Mouse (Mus musculus): ENCODE measurements around the gene Inava.

Gene Inava

DNA sequence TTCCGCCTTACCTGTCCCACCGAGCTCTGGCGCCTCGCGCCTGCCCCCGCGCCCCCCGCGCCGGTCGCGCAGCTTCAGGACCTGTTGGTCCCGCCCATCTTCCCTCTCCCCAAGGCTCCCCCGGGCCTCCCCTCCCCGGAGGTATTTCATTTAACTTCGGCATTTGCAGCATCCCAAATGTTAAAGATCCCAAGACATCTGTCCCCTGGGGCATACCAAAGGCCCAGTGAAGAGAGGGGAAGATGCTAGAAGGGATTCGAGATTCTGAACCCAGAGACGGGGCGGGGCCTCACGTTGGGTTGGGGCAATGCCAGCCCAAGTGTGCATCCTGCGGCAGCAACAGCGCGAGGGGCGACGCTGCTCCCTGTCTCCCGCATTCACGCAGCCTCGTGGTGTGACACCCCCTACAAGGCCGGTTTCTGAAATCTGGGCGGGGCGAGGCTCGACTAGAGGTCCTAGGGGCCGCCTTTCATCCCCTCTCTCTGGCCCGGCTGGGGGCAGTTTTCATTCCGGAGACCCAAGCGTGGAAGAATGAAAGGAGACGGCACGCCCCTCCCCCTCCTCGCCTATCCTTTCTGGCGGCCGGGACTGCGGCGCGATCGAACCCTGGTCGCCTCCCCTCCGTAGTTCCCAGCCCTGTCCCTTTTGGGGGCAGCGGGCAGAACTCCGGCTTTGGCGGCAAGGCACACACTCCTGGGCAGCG, at the start of gene Inava:
TSS of gene Inava (minus strand) at position 373 of the 703 bp plus-strand sequence.
- DNase-seq (ENCODE audit: low read depth, low spot score) = peak; percentile 91

DNA sequence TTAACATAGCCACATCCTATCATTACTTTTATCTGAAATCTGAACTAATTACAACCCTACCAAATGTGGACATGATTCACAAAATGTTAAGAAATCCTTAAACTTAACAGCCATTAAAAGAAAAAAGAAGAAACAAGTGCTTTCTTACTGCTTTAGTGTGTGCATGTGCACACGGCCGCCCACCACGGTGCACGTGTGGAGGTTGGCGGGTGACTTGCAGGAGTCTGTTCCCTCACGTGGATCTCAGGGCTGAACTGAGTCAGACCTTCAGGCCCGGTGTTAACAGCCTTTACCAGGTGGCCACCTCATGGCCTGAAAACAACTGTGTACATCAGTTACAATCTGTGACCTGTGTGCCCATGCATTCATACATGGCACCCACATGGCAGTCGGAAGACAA, 43.3 kb upstream of the Inava start:
- no peak for DNase-seq (ENCODE audit: low read depth, low spot score)

DNA sequence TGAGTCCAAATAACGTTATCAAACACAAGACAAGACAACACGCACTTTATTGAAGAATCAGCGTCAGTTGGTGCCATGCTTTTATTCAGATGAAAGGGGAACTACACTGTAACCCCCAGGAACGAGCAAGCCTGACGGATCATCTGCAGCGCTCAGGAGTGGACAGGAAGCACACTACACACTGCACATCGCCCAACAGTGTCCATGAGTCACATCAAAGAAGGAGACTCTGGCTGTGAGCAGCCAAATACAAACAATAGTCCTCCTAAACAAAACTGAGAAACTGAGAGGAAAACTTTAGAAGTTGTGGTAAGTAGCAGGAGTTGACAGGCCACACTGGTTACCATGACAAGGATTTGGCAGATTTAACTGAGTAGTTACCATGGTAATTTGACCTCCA, 34.2 kb upstream of the Inava start:
- no peak for DNase-seq (ENCODE audit: low read depth, low spot score)

DNA sequence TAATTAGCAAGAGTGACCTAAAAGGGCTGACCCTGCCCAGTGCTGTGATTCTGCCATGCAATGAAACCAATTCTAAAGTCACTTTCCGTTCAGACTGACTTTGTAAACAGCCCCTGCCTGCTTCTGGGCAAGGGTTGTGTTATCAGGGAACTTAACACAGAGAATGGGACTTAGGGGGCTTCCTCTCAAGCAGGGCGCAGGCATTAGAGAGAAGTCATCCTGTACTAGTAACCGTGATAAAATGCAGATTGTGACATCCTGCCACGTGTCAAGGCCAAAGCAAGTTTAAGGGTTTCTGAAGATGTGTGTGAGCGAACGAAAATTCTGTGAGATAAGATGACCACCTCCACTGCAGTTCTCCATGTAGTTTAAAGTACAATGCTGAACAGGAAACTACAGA, 32.1 kb upstream of the Inava start:
- DNase-seq (ENCODE audit: low read depth, low spot score) = no peak

DNA sequence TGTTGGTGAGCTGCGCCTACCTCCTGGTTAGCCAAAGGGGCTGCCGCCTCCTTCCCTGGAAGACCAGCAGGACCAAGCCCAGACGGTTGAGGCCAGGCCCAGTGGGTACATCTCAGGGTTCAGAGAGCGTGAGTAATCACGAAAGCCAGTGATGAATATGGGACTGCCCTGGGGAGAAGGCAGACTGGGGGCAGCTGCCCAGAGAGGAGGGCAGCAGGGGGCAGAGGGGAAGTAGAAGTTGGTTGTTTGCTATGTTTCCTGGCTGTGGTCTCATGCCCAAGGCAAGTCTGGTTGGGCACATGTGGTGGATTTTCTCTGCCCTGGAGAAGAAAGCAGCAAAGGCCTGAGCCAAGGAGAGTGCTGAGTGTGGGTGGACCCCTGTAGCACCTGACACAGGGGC, 29.3 kb upstream of the Inava start:
- no peak for DNase-seq (ENCODE audit: low read depth, low spot score)

DNA sequence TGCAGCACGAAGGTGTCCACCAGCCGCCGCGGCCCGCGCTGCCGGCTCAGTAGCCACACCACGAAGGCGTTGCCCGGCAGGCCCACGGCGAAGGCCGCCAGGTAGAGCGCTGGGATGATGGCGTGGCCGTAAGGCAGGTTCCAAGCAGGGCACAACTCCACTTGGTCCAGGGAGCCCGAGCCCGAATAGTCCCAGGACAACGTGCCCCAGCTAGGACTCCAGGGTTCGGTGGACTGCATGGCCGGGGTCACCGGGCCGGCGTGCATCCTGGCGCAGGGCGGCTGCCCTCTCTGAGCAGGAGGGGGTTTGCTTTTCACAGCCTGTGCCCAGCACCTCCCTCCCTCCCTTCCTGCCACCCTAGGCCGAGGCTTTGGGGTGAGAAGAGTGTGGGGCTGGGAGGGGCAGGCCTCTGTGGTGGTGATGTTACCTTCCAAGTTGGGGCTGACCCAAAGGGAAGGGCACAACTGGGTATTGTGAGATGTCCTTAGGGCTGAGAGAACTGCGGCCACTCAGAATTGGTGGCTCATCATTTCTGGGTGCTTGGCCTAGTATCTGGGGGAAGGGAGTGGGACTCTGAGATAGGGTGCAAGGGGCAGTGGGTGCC, 26.7 kb upstream of the Inava start, which contains the start of gene Gpr25:
TSS of gene Gpr25 (minus strand) at position 239 of the 604 bp plus-strand sequence.
- DNase-seq (ENCODE audit: low read depth, low spot score) = no peak

DNA sequence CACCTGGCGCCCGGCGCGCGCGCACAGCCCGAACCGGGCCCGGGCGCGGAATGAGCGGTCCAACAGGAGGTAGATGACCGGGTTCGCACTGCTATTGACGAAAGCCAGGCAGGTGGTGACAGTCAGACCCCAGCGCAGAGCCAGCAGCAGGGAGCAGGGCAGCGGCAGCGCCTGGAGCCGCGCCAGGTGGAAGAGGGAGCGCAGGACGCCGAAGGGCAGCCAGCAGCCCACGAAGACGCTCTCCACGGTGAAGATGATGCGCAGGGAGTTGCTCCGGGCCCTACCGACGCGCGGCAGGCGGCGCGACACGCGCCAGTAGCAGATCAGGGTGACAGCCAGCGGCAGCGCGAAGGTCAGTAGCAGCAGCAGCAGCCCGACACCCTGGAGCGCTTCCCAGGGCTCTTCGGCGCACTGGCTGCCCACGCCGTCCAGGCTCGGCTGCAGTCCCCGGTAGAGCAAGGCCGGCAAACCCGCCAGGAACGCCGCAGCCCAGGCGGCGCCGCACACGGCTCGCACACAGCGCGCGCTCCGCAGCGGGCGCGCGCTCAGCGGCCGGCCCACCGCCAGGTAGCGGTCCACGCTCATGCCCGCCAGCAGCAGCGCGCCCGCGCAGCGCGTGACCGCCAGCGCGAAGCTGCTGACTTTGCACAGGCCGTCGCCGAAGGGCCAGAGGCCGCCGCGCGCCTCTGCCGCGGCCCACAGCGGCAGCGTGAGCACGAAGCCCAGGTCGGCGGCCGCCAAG, 26.0 kb upstream of the Inava start:
- DNase-seq (ENCODE audit: low read depth, low spot score) = peak; percentile 71

DNA sequence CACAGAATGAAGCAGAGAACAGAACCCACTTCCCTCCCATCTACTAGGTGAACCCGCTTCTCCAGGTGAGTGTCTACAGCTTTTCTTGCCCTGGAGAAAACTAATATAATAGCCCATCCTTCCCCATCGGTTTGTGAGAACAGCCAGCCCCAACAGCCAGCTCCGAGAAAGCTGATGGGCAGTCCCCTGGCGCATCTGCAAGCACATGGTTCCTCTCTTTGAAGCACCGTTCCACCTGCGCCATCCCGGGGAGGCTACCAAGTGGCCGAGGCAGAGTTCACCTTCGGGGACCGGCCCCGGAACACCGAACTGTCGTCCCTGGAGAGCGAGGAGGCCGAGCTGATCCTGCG, 25.5 kb upstream of the Inava start:
- DNase-seq (ENCODE audit: low read depth, low spot score) = no peak

DNA sequence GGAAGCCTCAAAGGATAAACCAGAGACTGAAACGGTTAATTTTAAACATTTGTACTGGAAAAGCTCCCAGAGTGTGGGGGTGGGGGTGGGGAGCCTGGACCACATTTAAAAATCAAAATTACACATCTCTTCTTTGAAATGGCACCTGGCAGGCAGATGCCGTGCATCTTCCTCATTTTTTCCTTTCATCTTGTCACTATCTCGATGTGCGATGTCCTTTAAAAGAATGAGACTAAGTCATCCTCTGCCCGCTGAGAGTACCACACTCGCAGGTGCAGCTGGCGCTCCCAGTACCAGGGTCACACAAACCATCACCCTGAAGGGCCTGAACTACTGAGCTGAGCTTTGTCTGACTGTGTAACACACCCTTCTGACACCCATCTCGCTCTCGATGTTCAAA, 24.4 kb upstream of the Inava start:
- DNase-seq (ENCODE audit: low read depth, low spot score) = no peak

DNA sequence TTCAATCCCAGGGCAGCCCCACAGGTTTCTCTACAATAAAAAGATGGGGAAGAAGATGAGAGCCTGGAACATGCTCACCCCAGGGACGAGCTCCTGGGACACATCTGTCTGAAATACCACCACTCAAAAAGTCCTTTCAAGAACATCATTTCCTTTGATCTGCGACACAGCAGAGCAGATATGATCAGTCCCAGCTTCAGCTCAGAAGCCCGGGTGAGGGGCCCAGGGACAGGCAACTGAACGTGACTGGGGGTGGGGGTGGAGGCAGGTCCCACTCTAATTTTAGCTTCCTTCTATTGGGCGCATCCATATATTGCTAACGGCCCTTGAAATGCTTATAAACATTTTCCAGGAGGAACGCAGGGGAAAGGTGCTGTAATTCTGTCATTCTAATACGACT, 21.6 kb upstream of the Inava start:
- DNase-seq (ENCODE audit: low read depth, low spot score) = no peak

DNA sequence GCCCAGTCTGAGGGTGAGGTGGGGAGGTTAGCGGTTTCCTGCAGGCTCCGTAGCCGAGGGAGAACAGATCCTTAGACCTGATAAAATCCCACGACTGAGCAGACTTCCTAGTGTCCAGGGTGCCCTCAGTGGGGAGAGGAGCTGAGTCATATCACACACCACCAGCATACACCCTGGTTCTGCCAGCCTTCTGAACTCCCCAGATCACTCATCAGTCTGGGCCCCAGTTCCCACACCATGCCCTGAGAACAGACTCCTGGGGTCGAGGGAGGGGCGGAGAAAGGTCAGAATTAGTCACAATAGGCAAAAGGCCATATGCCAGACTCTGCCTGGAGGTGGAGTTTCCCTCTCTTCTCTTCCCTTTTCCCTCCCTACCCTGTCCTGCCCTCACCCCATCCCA, 21.1 kb upstream of the Inava start:
- no peak for DNase-seq (ENCODE audit: low read depth, low spot score)

DNA sequence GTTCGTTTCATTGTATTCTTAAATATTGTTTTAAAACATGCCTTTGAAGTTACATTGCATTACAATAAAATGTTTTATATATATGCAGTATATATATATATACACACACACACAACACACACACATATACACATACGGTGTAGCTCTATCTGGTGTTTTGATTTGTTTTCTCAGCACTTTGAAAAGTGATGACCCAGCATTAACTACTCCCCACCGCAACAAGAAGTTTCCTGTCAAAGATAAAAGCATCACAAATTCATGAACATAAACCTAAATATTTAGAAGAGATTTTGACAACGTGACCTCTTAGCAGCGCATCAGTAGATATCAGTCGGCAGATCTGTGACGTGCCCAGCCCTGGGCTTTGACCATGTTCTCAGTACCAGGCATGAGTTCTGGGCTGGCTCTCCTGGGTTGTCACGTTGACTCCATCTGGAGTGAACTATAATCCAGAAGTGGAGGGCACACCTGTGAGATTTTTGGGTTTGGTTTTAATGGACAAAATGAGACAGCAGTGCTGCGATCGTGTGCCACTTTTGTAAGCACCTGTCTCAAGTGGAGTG, 20.5 kb upstream of the Inava start:
- DNase-seq (ENCODE audit: low read depth, low spot score) = no peak

DNA sequence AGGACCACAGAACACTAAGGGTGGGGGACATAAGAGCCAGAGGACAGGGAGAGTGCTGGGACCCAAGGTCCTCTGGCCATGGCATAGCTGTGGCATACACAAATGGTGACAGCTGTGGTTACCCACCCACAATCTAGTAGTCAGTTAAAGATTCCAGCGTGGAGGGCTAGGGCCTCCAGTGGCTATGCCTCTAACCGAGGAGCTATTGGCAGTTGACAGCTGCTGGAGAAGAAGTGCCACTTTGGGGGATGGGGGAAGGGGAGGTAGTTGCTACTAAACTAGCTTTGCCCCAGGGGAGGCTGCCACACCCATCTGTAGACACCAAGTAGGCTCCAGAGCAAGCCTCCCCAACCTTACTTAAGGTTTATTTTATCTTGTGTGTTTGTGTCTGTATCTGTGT, 19.4 kb upstream of the Inava start:
- no peak for DNase-seq (ENCODE audit: low read depth, low spot score)

DNA sequence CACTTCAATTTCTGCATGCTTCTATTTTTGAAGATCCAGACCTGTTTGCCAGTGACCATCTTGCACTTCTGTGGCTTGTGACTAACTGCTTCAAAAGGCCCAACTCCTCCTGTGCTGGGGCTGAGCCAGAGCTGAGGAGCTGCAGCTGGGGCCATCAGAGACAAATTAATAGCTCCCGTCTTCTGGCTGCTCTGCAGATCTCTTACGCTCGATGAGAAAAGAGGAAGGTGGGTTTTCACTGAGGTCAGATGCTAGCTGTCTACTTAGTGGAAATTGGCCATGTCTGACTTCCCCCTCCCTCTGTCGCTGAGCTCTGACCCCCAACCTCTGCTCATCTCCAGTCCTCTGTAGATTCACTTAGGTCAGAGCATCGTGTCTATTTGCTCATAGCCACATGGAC, 15.6 kb upstream of the Inava start:
- DNase-seq (ENCODE audit: low read depth, low spot score) = no peak

DNA sequence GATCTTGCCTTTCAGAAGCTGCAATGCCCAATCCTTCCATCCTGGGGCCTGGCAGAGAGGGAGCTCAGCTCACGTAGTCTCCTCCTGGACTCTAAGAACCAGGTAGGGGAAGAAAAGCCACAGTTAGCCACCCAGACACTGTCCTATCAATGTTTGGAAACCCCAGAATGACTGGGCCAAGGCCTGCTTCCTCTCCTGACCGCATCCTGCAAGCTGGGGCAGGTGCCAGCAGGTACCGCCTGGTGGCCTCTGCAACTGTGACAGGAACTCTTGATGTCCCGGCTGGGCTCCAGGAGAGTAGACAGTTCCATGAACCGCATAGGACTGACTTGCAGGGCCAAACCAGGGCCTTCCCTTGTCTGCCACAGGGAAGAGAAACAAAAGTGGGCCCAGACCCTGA, 13.3 kb upstream of the Inava start:
- no peak for DNase-seq (ENCODE audit: low read depth, low spot score)

DNA sequence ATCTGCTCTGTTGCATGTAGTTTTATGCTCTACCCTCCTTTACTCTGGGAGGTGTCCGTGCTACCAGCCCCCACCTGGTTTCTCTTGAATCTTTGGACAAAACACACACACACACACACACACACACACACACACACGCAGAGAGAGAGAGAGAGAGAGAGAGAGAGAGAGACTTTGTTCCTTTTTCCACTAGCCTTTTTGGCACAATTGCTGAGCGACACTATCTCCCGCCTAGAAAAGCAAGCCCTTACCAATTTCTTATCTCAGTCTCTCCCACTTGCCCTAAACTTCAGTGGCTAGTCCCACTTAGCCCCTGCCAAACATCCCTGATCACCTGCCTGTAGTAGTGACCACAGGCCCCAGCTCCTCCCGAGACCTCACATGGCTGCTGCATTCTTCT, 10.4 kb upstream of the Inava start:
- no peak for DNase-seq (ENCODE audit: low read depth, low spot score)

DNA sequence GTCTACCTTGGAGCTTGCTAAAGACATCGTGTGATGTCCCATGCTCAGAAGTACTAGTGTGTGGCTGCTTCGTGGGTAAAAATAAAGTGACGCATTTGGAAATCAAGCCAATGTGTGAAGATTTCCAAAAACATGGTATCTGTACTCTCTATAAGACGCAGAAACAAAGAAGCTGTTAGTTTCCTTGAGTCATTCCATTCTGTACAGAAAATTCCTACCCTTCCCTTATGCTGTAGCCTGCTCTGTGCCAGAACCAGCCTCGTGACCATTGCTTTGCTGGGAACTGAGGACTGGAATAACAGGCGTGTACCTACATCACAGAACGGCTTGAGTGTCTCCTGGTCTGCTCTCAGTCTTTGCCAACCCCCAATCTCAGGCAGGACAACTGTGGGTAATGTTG, 7.7 kb upstream of the Inava start:
- DNase-seq (ENCODE audit: low read depth, low spot score) = no peak

DNA sequence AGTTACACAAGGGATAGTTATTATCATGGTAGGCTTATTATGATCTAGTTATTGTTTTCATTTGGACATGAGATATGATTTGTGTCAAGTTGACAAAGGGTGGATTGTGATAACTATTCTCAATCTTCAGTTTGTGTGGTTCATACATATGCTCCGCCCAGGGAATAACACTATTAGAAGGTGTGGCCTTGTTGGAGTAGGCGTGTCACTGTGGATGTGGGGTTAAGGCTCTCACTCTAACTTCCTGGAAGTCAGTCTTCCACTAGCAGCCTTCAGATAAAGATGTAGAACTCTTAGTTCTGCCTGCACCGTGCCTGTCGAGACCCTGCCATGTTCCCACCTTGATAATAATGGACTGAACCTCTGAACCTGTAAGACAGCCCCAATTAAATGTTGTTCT, 4.4 kb upstream of the Inava start:
- no peak for DNase-seq (ENCODE audit: low read depth, low spot score)

DNA sequence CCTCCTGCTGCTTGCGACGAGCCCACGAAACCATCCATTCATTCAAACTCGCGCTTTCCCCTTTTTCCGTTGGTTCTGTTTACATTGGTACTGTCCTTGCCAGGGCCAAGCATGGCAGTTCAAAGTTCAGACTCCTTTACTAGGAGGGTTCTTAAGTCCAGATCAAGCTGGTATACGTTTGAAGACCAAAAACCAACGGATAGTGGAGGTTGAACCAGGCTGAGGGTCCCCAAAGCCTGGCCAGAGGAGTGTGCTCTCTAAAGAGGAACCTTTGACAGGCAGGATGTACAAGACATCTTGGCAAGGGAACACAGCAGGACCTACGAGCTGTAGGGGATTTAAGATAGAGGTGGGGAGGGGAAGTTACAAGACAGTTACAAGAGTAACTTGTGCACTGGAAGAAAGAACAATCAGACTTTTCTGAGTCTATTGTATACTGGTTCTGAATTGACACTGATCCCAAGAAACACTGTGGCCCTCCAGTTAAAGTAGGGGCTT, 580 bp upstream of the Inava start:
- DNase-seq (ENCODE audit: low read depth, low spot score) = no peak

DNA sequence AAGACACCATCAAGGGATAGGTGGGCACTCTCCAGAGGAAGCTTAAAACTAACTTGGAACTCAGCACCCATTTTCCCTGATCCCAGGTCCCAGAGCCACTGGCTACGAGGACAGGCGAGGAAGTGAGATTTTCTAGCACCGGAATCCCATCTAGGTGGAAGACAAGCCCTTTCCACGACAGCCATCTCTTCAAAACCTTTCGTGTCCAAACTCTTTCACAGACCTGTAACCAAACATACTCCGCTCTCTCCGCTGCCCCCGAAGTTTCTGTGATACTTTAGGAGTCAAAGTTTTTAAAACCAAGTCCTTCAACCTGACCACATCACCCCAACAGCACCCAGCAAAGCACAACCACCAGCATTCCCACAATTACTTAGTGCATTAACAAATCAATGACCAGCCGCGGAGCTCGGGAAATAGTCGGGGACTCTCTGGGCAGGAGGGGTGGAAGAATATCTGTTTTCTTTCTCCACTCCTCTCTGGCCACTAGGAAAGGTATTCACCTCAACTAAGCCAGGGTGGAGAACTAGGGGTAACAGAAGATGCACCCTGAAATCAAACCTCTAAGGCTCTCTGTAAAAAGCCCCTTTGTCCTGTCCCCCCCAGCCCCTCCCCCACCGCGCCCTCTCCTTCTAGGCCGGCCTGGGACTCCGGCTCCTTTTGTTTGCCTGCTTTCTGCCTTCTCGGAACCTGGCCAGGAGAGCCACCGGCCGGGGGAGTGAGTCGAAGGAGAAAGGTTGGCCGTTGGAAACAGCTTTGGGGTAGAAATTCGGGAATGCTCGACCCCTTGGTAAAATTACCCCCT, 876 bp downstream of the Inava start:
- peak; percentile 29 for DNase-seq (ENCODE audit: low read depth, low spot score)

DNA sequence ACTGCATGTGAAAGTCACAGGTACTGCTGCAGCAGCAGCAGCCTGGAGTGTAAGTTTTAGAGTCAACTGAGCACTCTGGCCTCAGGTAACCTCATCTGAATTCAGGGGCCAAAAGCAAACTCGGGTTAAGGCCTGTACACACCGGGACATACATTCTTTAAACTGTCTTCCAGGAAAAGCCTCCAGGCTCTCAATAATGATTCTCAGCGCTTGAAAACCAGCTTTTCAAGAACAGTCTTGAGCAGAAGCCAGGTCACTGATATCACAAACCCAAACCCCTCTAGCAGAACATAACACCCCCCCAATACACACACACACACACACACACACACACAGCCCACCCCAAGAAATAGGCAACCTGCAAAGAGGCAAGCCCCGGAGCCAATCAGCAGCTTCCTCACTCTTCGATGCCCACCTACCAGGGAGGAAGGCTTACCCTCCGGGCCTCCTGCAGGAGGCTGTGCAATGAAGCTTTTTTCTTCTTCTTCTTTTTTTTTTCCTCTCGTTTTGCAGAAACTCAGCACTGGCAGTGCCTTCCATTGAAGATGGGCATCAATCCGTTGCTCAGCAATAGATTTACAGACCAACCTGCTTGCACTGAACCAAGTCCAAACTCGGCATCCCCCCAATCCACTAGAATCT, 1.7 kb downstream of the Inava start:
- DNase-seq (ENCODE audit: low read depth, low spot score) = peak; percentile 39
